Mouse (Mus musculus) left cerebral cortex, adult 9 months (tissue): Measurements from ENCODE around the gene Stc2.

ENCODE experiments used
- DNase-seq, 2 experiments: peaks; one replicate each; pipeline ENCODE4 v3.0.0; 2022; ENCODE audit warnings: low spot score in 2 of 2

The Stc2 gene

GRCm38 (mm10) chr11:31366421-31366820 is 3.5 kb downstream of the Stc2 start:
- no peak for DNase-seq

DNA sequence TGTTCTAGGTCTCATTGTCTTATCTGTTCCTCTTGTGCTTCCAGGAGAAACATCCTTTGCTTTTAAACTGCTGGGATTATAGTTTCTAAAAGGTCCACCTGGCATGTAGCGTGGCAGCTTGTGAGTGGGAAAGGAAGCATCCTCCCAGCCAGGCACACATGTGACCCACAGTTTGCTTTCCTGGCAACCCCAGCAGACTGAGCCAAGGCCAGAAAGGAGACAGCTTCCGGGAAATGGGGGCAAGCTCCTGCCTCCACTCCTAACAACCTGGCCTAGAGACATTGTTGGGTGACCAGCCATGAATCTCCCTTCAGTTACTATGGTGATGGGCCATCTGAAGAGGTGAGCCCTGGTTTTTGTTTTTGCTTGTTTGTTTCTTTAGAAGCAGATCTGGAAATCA is 3.9 kb downstream of the Stc2 start:
- no peak for DNase-seq

- DNase-seq: no peak
Observed at GRCm38 (mm10) chr11:31365280-31365679, 4.6 kb downstream of the Stc2 start.

DNA sequence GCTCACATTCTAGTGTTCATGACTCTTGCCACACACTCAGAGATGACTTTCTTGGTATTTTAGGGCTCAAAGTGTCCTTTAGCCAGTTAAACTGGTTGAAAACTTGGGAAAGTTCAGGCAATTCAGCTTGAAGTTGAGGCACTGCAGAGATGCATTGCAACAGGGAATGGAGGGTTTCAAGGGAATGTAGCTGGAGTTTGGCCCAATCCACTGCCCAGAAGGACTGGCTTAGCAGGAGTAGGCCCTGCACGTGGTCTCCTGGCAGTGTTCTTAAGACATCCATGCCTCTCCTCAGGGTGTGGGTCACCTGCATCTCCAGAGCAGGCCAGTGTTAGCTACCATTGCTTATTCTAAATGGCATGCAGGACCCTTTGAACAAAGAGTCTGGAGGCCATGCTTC is 7.0 kb downstream of the Stc2 start:
- no peak for DNase-seq

DNA sequence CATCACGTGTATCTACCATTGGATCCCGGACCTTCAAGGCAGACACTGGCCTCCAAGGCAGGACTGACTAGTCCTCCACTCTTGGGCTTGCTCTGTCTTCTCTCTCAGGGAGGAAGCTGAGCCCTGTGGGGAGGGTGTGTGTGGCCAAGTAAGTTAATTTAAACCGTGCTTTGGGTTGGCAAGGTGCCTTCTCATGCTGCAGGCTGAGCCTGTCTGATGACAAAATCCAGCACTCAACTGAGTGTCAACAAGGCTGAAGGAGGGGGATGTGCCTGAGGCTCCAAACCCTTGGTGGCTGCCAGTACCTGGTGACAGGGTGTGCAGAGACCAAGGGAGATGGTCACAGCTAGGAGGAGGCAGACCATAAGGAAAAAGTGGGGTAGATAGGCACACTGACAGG is 7.5 kb downstream of the Stc2 start:
- DNase-seq: no peak

GRCm38 (mm10) chr11:31361047-31361446 is 8.8 kb downstream of the Stc2 start:
- no peak for DNase-seq

DNA sequence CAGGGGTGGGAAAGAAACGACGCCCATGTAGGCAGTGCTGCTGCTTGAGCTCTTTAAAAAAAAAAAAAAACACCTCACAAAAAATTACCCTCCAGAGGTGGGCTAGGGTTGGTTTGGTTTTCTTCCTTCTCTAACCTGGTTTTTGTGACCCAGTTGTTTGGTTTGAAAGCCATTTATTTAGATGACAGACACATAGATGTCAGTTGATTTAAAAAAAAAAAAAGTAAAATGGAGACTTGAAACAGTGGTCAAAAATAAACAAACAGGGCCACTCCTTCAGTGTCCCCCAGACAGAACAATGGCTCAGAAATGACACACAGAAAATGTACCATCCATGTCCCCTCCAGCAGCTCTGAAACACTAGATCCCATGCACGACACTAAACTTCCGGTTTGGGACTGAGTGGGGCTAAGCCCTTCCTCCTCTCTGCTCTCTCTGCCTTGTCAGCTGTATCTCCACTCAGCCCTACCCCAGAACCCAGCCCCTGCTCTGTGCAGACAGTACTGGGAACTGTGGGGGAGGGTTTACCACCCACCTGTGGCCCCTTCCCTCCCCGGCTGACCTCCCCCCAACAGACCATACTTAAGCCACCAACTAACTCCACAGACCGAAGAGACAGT is 10.5 kb downstream of the Stc2 start:
- DNase-seq: no peak

DNA sequence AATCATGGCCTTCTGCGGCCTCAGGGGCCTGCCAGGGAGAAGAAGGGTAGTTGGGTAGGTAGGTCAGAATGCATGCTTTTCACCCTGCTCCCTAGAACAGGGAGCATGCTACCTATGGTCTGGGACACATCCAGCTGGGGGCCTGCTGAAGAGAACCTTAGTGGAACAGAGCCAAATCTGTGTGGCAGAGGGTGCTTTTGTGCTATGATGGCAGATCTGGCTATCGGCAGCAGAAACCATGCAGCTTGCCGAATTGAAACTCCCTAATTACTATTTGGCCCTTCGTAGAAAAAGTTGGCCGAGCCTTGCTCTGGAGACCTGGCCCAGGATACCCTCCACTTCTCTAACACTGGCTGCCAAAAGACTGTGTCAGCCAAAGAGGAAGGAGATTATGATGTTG is 11.4 kb downstream of the Stc2 start:
- no peak for DNase-seq

- DNase-seq: no peak
Observed at GRCm38 (mm10) chr11:31356866-31357265, 13.0 kb downstream of the Stc2 start.

- no peak for DNase-seq
Observed at GRCm38 (mm10) chr11:31355737-31356136, 14.1 kb downstream of the Stc2 start.

GRCm38 (mm10) chr11:31354514-31354913 is 15.4 kb downstream of the Stc2 start:
- no peak for DNase-seq
